Mouse (Mus musculus): ENCODE results near the gene Gm20388. TPM values are rescaled to one million over a fixed set of nuclear protein-coding genes. Genes with fewer than 3 reads are reported as not detected.

Gene Gm20388
- polyA plus RNA-seq, 1 experiment from 2014 or later, result not detected

DNA sequence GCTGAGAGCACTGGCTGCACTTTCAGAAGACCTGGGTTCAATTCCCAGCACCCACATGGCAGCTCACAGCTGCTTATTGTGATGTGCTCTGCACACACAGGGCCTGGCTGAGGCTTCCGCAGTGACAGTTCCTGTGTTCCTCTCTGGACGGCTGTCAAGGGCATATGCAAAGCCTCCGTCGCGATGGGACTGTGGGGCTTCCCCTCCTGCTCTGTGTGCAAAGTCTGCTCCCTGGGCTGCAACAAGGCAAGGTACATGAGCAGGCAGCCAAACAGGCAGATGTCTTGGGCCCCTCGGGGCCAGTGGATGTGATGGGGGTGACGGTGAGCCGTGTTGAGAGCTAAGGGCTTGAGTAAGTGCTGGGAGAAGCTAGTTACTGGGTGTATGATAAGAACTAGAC is 1878.1 kb downstream of the Gm20388 start:
- H3K36me3 ChIP-seq (ENCODE audit: control insufficient read depth, insufficient read depth, low read length), result no peaks in the 10 kb centered on the region
- ATAC-seq (ENCODE audit: low FRiP score), result no peak
- H3K4me3 ChIP-seq (ENCODE audit: low read depth, low read length), result no peak overlapping the region
- no peaks in the 10 kb centered on the region for H3K9me3 ChIP-seq (ENCODE audit: control insufficient read depth, low read length)
- WGBS, result 86% methylated on average over 8 of the region's 8 CpGs
- H3K27ac ChIP-seq (ENCODE audit: low read depth, low read length), result no peak overlapping the region
- H3K4me2 ChIP-seq, result no peak overlapping the region
- H3K27me3 ChIP-seq (ENCODE audit: control insufficient read depth, insufficient read depth, low read length), result no peaks in the 10 kb centered on the region
- H3K4me1 ChIP-seq (ENCODE audit: control insufficient read depth, insufficient read depth, low read length), result no peaks in the 10 kb centered on the region
- peak; percentile 35 for DNase-seq (ENCODE audit: low spot score, missing footprints)
- no peak overlapping the region for H3K9ac ChIP-seq (ENCODE audit: low read length)

DNA sequence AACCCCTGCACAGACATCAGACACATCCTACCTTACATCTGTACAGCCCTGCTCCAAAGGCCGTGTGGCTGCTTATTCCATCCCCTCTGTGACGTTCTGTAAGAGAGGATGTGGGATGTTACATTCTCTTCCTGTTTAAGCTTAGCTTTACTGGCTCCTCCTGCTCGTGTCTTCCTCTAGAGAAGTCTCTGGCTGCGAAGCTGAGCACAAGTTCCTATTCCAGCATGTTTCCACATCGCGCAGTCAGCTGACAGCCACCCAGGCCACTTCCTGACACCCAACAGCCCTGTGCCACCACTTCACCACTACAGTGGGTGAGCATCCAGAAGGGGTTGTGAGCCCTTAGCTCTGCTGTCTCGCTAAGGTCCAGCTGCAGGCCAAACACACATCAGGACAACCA is 1881.5 kb downstream of the Gm20388 start:
- Histone ChIP-seq H3K4me1 (ENCODE audit: control insufficient read depth, insufficient read depth, low read length) (no peaks in the 10 kb centered on the region), H3K36me3 (ENCODE audit: control insufficient read depth, insufficient read depth, low read length) (0 out of 2 replicates have a peak, but pooled peaks cover 4% of the 10 kb centered on the region), H3K9me3 (ENCODE audit: control insufficient read depth, low read length) (no peaks in the 10 kb centered on the region), H3K27ac (ENCODE audit: low read depth, low read length) (no peak overlapping the region), H3K27me3 (ENCODE audit: control insufficient read depth, insufficient read depth, low read length) (no peaks in the 10 kb centered on the region), H3K4me3 (ENCODE audit: low read depth, low read length) (no peak overlapping the region), H3K4me2 (no peak overlapping the region), H3K9ac (ENCODE audit: low read length) (no peak overlapping the region)
- DNase-seq (ENCODE audit: low spot score, missing footprints) (no peak), ATAC-seq (ENCODE audit: low FRiP score) (no peak)
- WGBS, result 77% methylated on average over 7 of the region's 7 CpGs

DNA sequence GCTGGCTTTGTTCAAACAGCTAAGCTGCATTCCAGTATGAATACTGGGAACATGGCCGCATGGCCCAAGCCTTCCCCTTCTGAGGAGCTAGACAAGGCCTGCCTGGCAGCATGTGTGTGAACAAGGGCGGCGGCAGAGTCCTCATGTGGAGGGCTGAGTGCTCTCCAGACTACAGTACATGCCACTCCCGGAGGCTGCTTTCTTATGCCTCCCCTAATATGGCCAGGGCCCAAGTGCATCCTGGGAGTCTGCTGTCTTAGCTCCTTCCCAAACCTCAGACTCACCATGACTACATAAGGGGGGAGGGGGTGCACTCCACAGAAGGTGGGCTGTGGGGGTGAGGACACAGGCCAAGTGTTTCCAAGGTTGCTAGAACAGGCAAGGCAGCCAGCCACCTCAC is 1882.0 kb downstream of the Gm20388 start:
- Histone ChIP-seq H3K27ac (ENCODE audit: low read depth, low read length) (no peak overlapping the region), H3K4me1 (ENCODE audit: control insufficient read depth, insufficient read depth, low read length) (no peaks in the 10 kb centered on the region), H3K4me3 (ENCODE audit: low read depth, low read length) (no peak overlapping the region), H3K36me3 (ENCODE audit: control insufficient read depth, insufficient read depth, low read length) (peaks cover 4% of the 10 kb centered on the region; the same call in 1 of the 2 replicates), H3K27me3 (ENCODE audit: control insufficient read depth, insufficient read depth, low read length) (no peaks in the 10 kb centered on the region), H3K9me3 (ENCODE audit: control insufficient read depth, low read length) (no peaks in the 10 kb centered on the region), H3K4me2 (no peak overlapping the region), H3K9ac (ENCODE audit: low read length) (no peak overlapping the region)
- WGBS, result 90% methylated on average over 4 of the region's 4 CpGs
- ATAC-seq (ENCODE audit: low FRiP score) (no peak), DNase-seq (ENCODE audit: low spot score, missing footprints) (no peak)

DNA sequence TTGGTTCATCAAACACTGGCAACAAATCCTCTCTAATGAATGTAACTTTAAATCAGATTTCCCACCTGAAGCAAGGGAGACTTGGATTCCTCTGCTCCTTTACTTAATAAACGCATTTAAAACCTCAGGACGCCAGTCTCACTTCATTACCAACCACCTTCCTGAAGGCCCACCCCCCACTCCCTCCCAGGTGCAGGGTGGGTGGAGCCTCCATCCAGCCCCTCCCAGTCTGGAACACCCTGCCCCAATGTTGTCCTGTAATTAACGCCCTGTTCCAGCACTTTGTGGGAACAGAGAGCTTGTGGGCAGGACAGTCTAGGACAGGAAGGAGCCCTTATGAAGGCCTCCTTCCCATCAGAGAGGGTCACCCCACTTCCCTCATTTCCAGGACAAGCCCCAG is 1883.5 kb downstream of the Gm20388 start:
- Histone ChIP-seq H3K4me3 (ENCODE audit: low read depth, low read length) (no peak overlapping the region), H3K9me3 (ENCODE audit: control insufficient read depth, low read length) (no peaks in the 10 kb centered on the region), H3K27me3 (ENCODE audit: control insufficient read depth, insufficient read depth, low read length) (no peaks in the 10 kb centered on the region), H3K4me1 (ENCODE audit: control insufficient read depth, insufficient read depth, low read length) (no peaks in the 10 kb centered on the region), H3K9ac (ENCODE audit: low read length) (no peak overlapping the region), H3K4me2 (no peak overlapping the region), H3K27ac (ENCODE audit: low read depth, low read length) (no peak overlapping the region), H3K36me3 (ENCODE audit: control insufficient read depth, insufficient read depth, low read length) (peaks cover 4% of the 10 kb centered on the region; the same call in 1 of the 2 replicates)
- ATAC-seq (ENCODE audit: low FRiP score), result no peak
- WGBS, result 48% methylated on average over 3 of the region's 3 CpGs
- DNase-seq (ENCODE audit: low spot score, missing footprints), result no peak

DNA sequence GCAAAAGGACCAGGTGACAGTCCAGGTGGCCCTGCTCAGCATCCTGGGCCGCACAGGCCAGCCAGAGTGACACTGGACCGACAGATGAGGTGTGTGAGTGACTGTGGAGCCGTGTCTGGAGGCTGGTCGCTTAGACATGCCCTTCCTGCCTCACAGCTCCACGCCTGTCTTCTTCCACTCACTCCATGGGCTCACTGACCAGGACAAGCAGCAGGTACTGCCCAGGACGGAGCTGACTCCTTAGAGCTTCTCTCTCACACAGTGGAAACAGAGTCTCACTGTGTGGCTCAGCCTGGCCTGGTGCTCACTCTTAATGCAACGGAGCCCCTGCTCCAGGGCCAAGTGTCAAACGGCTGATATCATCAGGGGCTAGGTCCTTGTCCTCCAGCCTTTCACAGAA is 1884.8 kb downstream of the Gm20388 start:
- Histone ChIP-seq H3K4me2 (no peak overlapping the region), H3K9ac (ENCODE audit: low read length) (no peak overlapping the region), H3K4me1 (ENCODE audit: control insufficient read depth, insufficient read depth, low read length) (no peaks in the 10 kb centered on the region), H3K27me3 (ENCODE audit: control insufficient read depth, insufficient read depth, low read length) (no peaks in the 10 kb centered on the region), H3K9me3 (ENCODE audit: control insufficient read depth, low read length) (no peaks in the 10 kb centered on the region), H3K27ac (ENCODE audit: low read depth, low read length) (no peak overlapping the region), H3K4me3 (ENCODE audit: low read depth, low read length) (no peak overlapping the region), H3K36me3 (ENCODE audit: control insufficient read depth, insufficient read depth, low read length) (peaks cover 5% of the 10 kb centered on the region; the same call in 1 of the 2 replicates)
- peak; percentile 44 for DNase-seq (ENCODE audit: low spot score, missing footprints)
- no peak for ATAC-seq (ENCODE audit: low FRiP score)
- WGBS, result 91% methylated on average over 8 of the region's 8 CpGs

DNA sequence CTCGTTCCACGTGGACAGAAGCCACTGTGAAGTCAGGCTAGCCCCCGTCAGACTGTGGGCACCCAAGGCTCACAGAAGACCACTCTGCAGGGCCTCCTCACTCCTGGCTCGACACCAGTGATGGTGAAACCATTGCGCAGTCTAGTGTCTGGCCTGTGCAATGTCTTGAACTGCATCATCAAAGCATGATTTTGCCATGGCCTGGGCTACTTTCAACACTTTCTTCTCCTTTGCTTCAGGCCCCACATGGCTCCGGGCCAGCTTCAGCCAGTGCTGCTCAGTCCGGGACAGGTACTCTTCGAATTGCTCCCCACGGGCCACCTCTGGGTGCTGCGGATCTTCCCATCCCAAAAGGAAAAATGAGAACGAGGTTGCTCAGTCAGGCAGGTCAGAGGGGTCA is 1885.8 kb downstream of the Gm20388 start:
- DNase-seq (ENCODE audit: low spot score, missing footprints) (no peak), ATAC-seq (ENCODE audit: low FRiP score) (no peak)
- Histone ChIP-seq H3K4me1 (ENCODE audit: control insufficient read depth, insufficient read depth, low read length) (no peaks in the 10 kb centered on the region), H3K4me3 (ENCODE audit: low read depth, low read length) (no peak overlapping the region), H3K9me3 (ENCODE audit: control insufficient read depth, low read length) (no peaks in the 10 kb centered on the region), H3K36me3 (ENCODE audit: control insufficient read depth, insufficient read depth, low read length) (peaks cover 12% of the 10 kb centered on the region), H3K27me3 (ENCODE audit: control insufficient read depth, insufficient read depth, low read length) (no peaks in the 10 kb centered on the region), H3K9ac (ENCODE audit: low read length) (no peak overlapping the region), H3K4me2 (no peak overlapping the region), H3K27ac (ENCODE audit: low read depth, low read length) (no peak overlapping the region)
- WGBS, result 96% methylated on average over 11 of the region's 11 CpGs

DNA sequence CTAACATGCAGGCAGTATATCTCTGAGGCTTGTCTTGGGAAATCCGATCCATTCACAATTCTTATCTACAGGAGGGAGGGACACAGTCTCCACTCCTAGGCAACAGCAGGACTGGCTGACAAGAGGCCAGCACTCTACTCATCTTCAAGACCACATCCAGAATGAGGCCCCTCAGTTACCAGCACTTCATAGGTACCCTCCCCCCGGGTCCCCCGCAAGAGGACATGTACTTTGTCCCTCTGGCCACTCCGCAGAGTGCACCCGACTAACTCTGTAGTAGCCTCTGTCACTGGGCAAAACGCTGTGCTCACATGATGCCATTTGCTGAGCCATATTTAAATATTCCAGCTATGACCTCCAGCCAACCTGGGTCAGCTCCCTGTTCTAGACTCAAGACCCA is 1887.8 kb downstream of the Gm20388 start:
- WGBS, result 94% methylated on average over 6 of the region's 6 CpGs
- H3K27me3 ChIP-seq (ENCODE audit: control insufficient read depth, insufficient read depth, low read length), result no peaks in the 10 kb centered on the region

DNA sequence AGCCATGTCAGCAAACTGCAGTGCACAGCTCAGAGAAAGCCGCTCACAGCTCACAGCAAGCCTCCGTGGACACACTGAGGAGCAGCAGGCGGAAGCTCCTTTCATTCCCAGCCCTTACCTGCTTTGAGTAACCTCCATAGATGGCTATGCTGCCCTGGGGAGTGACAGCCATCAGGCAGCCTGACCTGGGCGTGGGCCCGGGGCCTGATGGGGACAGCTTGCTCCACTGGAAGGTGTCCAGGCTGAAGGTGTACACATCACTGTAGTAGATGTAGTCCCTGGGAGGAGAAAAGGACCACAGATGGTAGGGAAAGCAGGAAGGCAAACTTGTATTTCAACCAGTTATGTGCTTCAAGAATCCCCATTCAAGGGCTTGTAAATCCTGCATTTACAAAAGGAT is 1894.2 kb downstream of the Gm20388 start:
- Histone ChIP-seq H3K4me2 (no peak overlapping the region), H3K36me3 (ENCODE audit: control insufficient read depth, insufficient read depth, low read length) (peaks cover 10% of the 10 kb centered on the region), H3K27ac (ENCODE audit: low read depth, low read length) (no peak overlapping the region), H3K27me3 (ENCODE audit: control insufficient read depth, insufficient read depth, low read length) (no peaks in the 10 kb centered on the region), H3K9ac (ENCODE audit: low read length) (no peak overlapping the region), H3K4me1 (ENCODE audit: control insufficient read depth, insufficient read depth, low read length) (no peaks in the 10 kb centered on the region), H3K9me3 (ENCODE audit: control insufficient read depth, low read length) (no peaks in the 10 kb centered on the region), H3K4me3 (ENCODE audit: low read depth, low read length) (no peak overlapping the region)
- WGBS, result 95% methylated on average over 5 of the region's 5 CpGs
- peak; percentile 37 for DNase-seq (ENCODE audit: low spot score, missing footprints)
- no peak for ATAC-seq (ENCODE audit: low FRiP score)

More for the DNA sequence above, 1887.8 kb downstream of the Gm20388 start:
- H3K4me1 ChIP-seq (ENCODE audit: control insufficient read depth, insufficient read depth, low read length), result no peaks in the 10 kb centered on the region
- H3K4me2 ChIP-seq, result no peak overlapping the region
- H3K9ac ChIP-seq (ENCODE audit: low read length), result no peak overlapping the region
- no peaks in the 10 kb centered on the region for H3K9me3 ChIP-seq (ENCODE audit: control insufficient read depth, low read length)
- H3K36me3 ChIP-seq (ENCODE audit: control insufficient read depth, insufficient read depth, low read length), result peaks cover 14% of the 10 kb centered on the region
- H3K27ac ChIP-seq (ENCODE audit: low read depth, low read length), result no peak overlapping the region
- DNase-seq (ENCODE audit: low spot score, missing footprints) (peak; percentile 10), ATAC-seq (ENCODE audit: low FRiP score) (no peak)
- no peak overlapping the region for H3K4me3 ChIP-seq (ENCODE audit: low read depth, low read length)

DNA sequence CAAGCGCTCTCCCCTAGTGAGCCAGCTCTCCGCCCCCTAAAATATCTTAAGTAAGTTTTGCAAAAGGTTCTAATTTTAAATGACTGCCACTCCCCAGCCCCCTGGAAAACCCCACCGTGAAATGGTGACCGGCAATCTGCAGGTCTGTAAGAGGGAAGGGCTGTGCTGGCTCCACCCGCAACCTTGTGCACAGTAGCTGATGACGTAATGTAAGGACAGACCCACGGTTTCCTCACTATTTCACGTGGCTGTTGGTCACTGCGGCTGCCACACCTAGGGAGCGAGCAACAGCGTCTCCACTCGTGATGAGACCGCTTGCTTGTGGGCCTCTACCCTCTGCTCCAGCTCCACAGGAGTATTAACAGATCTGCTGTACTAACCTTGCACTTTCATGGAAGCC is 1895.5 kb downstream of the Gm20388 start:
- Histone ChIP-seq H3K4me3 (ENCODE audit: low read depth, low read length) (no peak overlapping the region), H3K27ac (ENCODE audit: low read depth, low read length) (no peak overlapping the region), H3K27me3 (ENCODE audit: control insufficient read depth, insufficient read depth, low read length) (no peaks in the 10 kb centered on the region), H3K9me3 (ENCODE audit: control insufficient read depth, low read length) (no peaks in the 10 kb centered on the region), H3K36me3 (ENCODE audit: control insufficient read depth, insufficient read depth, low read length) (peaks cover 5% of the 10 kb centered on the region), H3K4me2 (no peak overlapping the region), H3K4me1 (ENCODE audit: control insufficient read depth, insufficient read depth, low read length) (no peaks in the 10 kb centered on the region), H3K9ac (ENCODE audit: low read length) (no peak overlapping the region)
- ATAC-seq (ENCODE audit: low FRiP score) (no peak), DNase-seq (ENCODE audit: low spot score, missing footprints) (no peak)
- WGBS, result 92% methylated on average over 13 of the region's 13 CpGs

DNA sequence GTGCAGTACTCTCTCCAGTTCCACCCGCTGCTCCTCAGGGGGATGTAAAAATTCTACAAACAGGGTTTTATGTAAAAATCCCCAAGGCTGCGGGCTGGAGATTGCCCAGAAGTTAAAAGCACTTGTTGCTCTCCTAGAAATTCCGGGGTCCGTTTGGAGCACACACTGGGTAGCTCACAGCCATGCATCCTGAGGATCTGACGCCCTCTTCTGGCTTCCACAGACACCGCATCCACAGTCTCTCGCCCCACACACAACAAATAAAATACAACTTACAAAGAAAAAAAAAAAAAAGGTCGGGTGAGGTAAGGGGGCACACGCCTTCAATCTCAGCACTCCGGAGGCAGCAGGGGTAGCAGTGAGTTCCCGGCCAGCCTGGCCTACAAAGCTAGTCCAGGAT is 1897.4 kb downstream of the Gm20388 start:
- Histone ChIP-seq H3K36me3 (ENCODE audit: control insufficient read depth, insufficient read depth, low read length) (no peaks in the 10 kb centered on the region; the same call in none of the 2 replicates), H3K9me3 (ENCODE audit: control insufficient read depth, low read length) (no peaks in the 10 kb centered on the region), H3K9ac (ENCODE audit: low read length) (no peak overlapping the region), H3K27me3 (ENCODE audit: control insufficient read depth, insufficient read depth, low read length) (no peaks in the 10 kb centered on the region), H3K4me2 (no peak overlapping the region), H3K27ac (ENCODE audit: low read depth, low read length) (no peak overlapping the region), H3K4me1 (ENCODE audit: control insufficient read depth, insufficient read depth, low read length) (no peaks in the 10 kb centered on the region), H3K4me3 (ENCODE audit: low read depth, low read length) (no peak overlapping the region)
- 76% methylated on average over 11 of the region's 11 CpGs for WGBS
- no peak for DNase-seq (ENCODE audit: low spot score, missing footprints)
- ATAC-seq (ENCODE audit: low FRiP score), result no peak

Measured in midbrain, embryonic 11.5 days (tissue).